Mouse (Mus musculus): ENCODE measurements around the gene Msantd2. TPM values are rescaled to one million over a fixed set of nuclear protein-coding genes. Genes with fewer than 3 reads are reported as not detected.

The Msantd2 gene
- polyA plus RNA-seq, 1 experiment from 2014 or later = 20.0 TPM

GRCm38 (mm10) chr9:37545847-37546452 lies 56.8 kb downstream of the Msantd2 start:
- no peak overlapping the region for H3K4me3 ChIP-seq (ENCODE audit: low read length)
- H3K27me3 ChIP-seq (ENCODE audit: insufficient read depth, low read length) = peaks cover 49% of the 10 kb centered on the region
- no peak overlapping the region; the same call in 1 of the 2 replicates for H3K4me2 ChIP-seq (replicated peaks; ENCODE audit: low read depth, low read length)
- H3K9me3 ChIP-seq (ENCODE audit: low read length) = no peaks in the 10 kb centered on the region
- H3K9ac ChIP-seq (replicated peaks; ENCODE audit: low read length) = no peak overlapping the region
- ATAC-seq (ENCODE audit: low FRiP score, low TSS enrichment) = no peak
- no peaks in the 10 kb centered on the region for H3K36me3 ChIP-seq (ENCODE audit: insufficient read depth, low read length)
- no peak overlapping the region for H3K27ac ChIP-seq (ENCODE audit: low read length)
- peaks cover 12% of the 10 kb centered on the region; the same call in 1 of the 2 replicates for H3K4me1 ChIP-seq (ENCODE audit: insufficient read depth, low read length)
- 16% methylated on average over 27 of the region's 27 CpGs for WGBS

GRCm38 (mm10) chr9:37546889-37547288 lies 57.8 kb downstream of the Msantd2 start:
- peaks cover 58% of the 10 kb centered on the region for H3K27me3 ChIP-seq (ENCODE audit: insufficient read depth, low read length)
- H3K4me2 ChIP-seq (replicated peaks; ENCODE audit: low read depth, low read length) = no peak overlapping the region
- ATAC-seq (ENCODE audit: low FRiP score, low TSS enrichment) = no peak
- no peak overlapping the region for H3K9ac ChIP-seq (replicated peaks; ENCODE audit: low read length)
- no peak overlapping the region for H3K27ac ChIP-seq (ENCODE audit: low read length)
- H3K36me3 ChIP-seq (ENCODE audit: insufficient read depth, low read length) = no peaks in the 10 kb centered on the region
- H3K9me3 ChIP-seq (ENCODE audit: low read length) = no peaks in the 10 kb centered on the region
- H3K4me1 ChIP-seq (ENCODE audit: insufficient read depth, low read length) = peaks cover 15% of the 10 kb centered on the region
- H3K4me3 ChIP-seq (ENCODE audit: low read length) = no peak overlapping the region
- 79% methylated on average over 1 of the region's 1 CpGs for WGBS

GRCm38 (mm10) chr9:37550435-37550834 lies 61.3 kb downstream of the Msantd2 start:
- Histone ChIP-seq H3K4me2 (replicated peaks; ENCODE audit: low read depth, low read length) (no peak overlapping the region), H3K4me3 (ENCODE audit: low read length) (no peak overlapping the region), H3K27me3 (ENCODE audit: insufficient read depth, low read length) (peaks cover 66% of the 10 kb centered on the region), H3K27ac (ENCODE audit: low read length) (no peak overlapping the region), H3K9ac (replicated peaks; ENCODE audit: low read length) (no peak overlapping the region), H3K36me3 (ENCODE audit: insufficient read depth, low read length) (no peaks in the 10 kb centered on the region), H3K9me3 (ENCODE audit: low read length) (no peaks in the 10 kb centered on the region), H3K4me1 (ENCODE audit: insufficient read depth, low read length) (peaks cover 14% of the 10 kb centered on the region)
- no peak for ATAC-seq (ENCODE audit: low FRiP score, low TSS enrichment)
- WGBS = 75% methylated on average over 1 of the region's 1 CpGs

- WGBS = 1% methylated on average over 23 of the region's 23 CpGs
Measured at GRCm38 (mm10) chr9:37551751-37552531, 62.8 kb downstream of the Msantd2 start.

GRCm38 (mm10) chr9:37552536-37553293 lies 63.6 kb downstream of the Msantd2 start, which contains the start of gene Nrgn:
Nrgn (minus strand) TSS chr9:37552904.
- peaks cover 48% of the 10 kb centered on the region for H3K27me3 ChIP-seq (ENCODE audit: insufficient read depth, low read length)
- peak within 1 kb of the TSS; percentile 43 for H3K9ac ChIP-seq (replicated peaks; ENCODE audit: low read length)
- no peaks in the 10 kb centered on the region for H3K36me3 ChIP-seq (ENCODE audit: insufficient read depth, low read length)
- no peak within 1 kb of the TSS for H3K27ac ChIP-seq (ENCODE audit: low read length)
- ATAC-seq (ENCODE audit: low FRiP score, low TSS enrichment) = peak; percentile 95
- H3K4me3 ChIP-seq (ENCODE audit: low read length) = peak within 1 kb of the TSS; percentile 45
- 6% methylated on average over 31 of the region's 31 CpGs for WGBS
- H3K4me1 ChIP-seq (ENCODE audit: insufficient read depth, low read length) = peaks cover 16% of the 10 kb centered on the region
- no peaks in the 10 kb centered on the region for H3K9me3 ChIP-seq (ENCODE audit: low read length)
- H3K4me2 ChIP-seq (replicated peaks; ENCODE audit: low read depth, low read length) = peak within 1 kb of the TSS; percentile 72

More at GRCm38 (mm10) chr9:37551751-37552531, 62.8 kb downstream of the Msantd2 start:
- Histone ChIP-seq H3K36me3 (ENCODE audit: insufficient read depth, low read length) (no peaks in the 10 kb centered on the region), H3K27ac (ENCODE audit: low read length) (no peak overlapping the region), H3K4me3 (ENCODE audit: low read length) (peak overlapping the region; percentile 45), H3K4me1 (ENCODE audit: insufficient read depth, low read length) (peaks cover 16% of the 10 kb centered on the region), H3K9me3 (ENCODE audit: low read length) (no peaks in the 10 kb centered on the region), H3K27me3 (ENCODE audit: insufficient read depth, low read length) (peaks cover 53% of the 10 kb centered on the region), H3K9ac (replicated peaks; ENCODE audit: low read length) (peak overlapping the region; percentile 43), H3K4me2 (replicated peaks; ENCODE audit: low read depth, low read length) (peak overlapping the region; percentile 72)
- peak; percentile 2; the same call in 1 of the 2 replicates for ATAC-seq (ENCODE audit: low FRiP score, low TSS enrichment)

- 91% methylated on average over 1 of the region's 1 CpGs for WGBS
- H3K27me3 ChIP-seq (ENCODE audit: insufficient read depth, low read length) = peaks cover 38% of the 10 kb centered on the region
- no peak for ATAC-seq (ENCODE audit: low FRiP score, low TSS enrichment)
- no peaks in the 10 kb centered on the region for H3K9me3 ChIP-seq (ENCODE audit: low read length)
- H3K27ac ChIP-seq (ENCODE audit: low read length) = no peak overlapping the region
- H3K4me1 ChIP-seq (ENCODE audit: insufficient read depth, low read length) = peaks cover 16% of the 10 kb centered on the region
- H3K36me3 ChIP-seq (ENCODE audit: insufficient read depth, low read length) = no peaks in the 10 kb centered on the region
- no peak overlapping the region for H3K9ac ChIP-seq (replicated peaks; ENCODE audit: low read length)
- no peak overlapping the region for H3K4me2 ChIP-seq (replicated peaks; ENCODE audit: low read depth, low read length)
- no peak overlapping the region for H3K4me3 ChIP-seq (ENCODE audit: low read length)
Measured at GRCm38 (mm10) chr9:37554279-37554678, 65.2 kb downstream of the Msantd2 start.

GRCm38 (mm10) chr9:37554838-37555748 lies 66.0 kb downstream of the Msantd2 start, which contains the start of gene Siae:
Siae (plus strand) TSS chr9:37555698.
- Histone ChIP-seq H3K27ac (ENCODE audit: low read length) (no peak within 1 kb of the TSS), H3K4me1 (ENCODE audit: insufficient read depth, low read length) (peaks cover 16% of the 10 kb centered on the region), H3K9ac (replicated peaks; ENCODE audit: low read length) (no peak within 1 kb of the TSS), H3K9me3 (ENCODE audit: low read length) (no peaks in the 10 kb centered on the region), H3K27me3 (ENCODE audit: insufficient read depth, low read length) (peaks cover 30% of the 10 kb centered on the region), H3K36me3 (ENCODE audit: insufficient read depth, low read length) (no peaks in the 10 kb centered on the region), H3K4me2 (replicated peaks; ENCODE audit: low read depth, low read length) (no peak within 1 kb of the TSS), H3K4me3 (ENCODE audit: low read length) (no peak within 1 kb of the TSS)
- no peak for ATAC-seq (ENCODE audit: low FRiP score, low TSS enrichment)
- WGBS = 19% methylated on average over 7 of the region's 7 CpGs

- H3K4me3 ChIP-seq (ENCODE audit: low read length) = no peak overlapping the region
- H3K36me3 ChIP-seq (ENCODE audit: insufficient read depth, low read length) = no peaks in the 10 kb centered on the region
- H3K4me1 ChIP-seq (ENCODE audit: insufficient read depth, low read length) = peaks cover 16% of the 10 kb centered on the region
- H3K27me3 ChIP-seq (ENCODE audit: insufficient read depth, low read length) = peaks cover 19% of the 10 kb centered on the region
- no peak overlapping the region for H3K27ac ChIP-seq (ENCODE audit: low read length)
- H3K9ac ChIP-seq (replicated peaks; ENCODE audit: low read length) = no peak overlapping the region
- H3K9me3 ChIP-seq (ENCODE audit: low read length) = no peaks in the 10 kb centered on the region
- H3K4me2 ChIP-seq (replicated peaks; ENCODE audit: low read depth, low read length) = no peak overlapping the region
- WGBS = 73% methylated on average over 3 of the region's 3 CpGs
- no peak for ATAC-seq (ENCODE audit: low FRiP score, low TSS enrichment)
Measured at GRCm38 (mm10) chr9:37556366-37556765, 67.2 kb downstream of the Msantd2 start.

- Histone ChIP-seq H3K27ac (ENCODE audit: low read length) (no peak overlapping the region), H3K9me3 (ENCODE audit: low read length) (no peaks in the 10 kb centered on the region), H3K4me3 (ENCODE audit: low read length) (no peak overlapping the region), H3K27me3 (ENCODE audit: insufficient read depth, low read length) (no peaks in the 10 kb centered on the region), H3K9ac (replicated peaks; ENCODE audit: low read length) (no peak overlapping the region), H3K36me3 (ENCODE audit: insufficient read depth, low read length) (no peaks in the 10 kb centered on the region), H3K4me1 (ENCODE audit: insufficient read depth, low read length) (peaks cover under 1% of the 10 kb centered on the region; the same call in 1 of the 2 replicates), H3K4me2 (replicated peaks; ENCODE audit: low read depth, low read length) (no peak overlapping the region)
- ATAC-seq (ENCODE audit: low FRiP score, low TSS enrichment) = no peak
- 90% methylated on average over 2 of the region's 2 CpGs for WGBS
Measured at GRCm38 (mm10) chr9:37560617-37561016, 71.5 kb downstream of the Msantd2 start.

All from kidney, embryonic 16.5 days (tissue).